Mouse (Mus musculus) G1E (cell line): ENCODE measurements around the gene Mob1b. TPM values are rescaled to one million over a fixed set of nuclear protein-coding genes. Genes with fewer than 3 reads are reported as not detected.
A peak's percentile ranks its signal among the peaks of the same experiment; 100 is the strongest.

Experiments
- ATAC-seq: 2 replicates; pipeline ENCODE4 v1.8.0; 2016; ENCODE audit warnings: mild to moderate bottlenecking; ENCODE audit not compliant: insufficient number of reproducible peaks, poor library complexity, low FRiP score, severe bottlenecking; ENCODE audit errors: extremely low read depth
- DNase-seq: peaks from one replicate; pipeline ENCODE4 v3.0.0; 2012; ENCODE audit warnings: low spot score
- H3K27me3 ChIP-seq: 2 replicates; pipeline ENCODE4 v1.6.1; 2012; ENCODE audit warnings: mild to moderate bottlenecking, low read length, inconsistent platforms; ENCODE audit not compliant: insufficient read depth
- H3K36me3 ChIP-seq: replicated peaks from 2 replicates; pipeline ENCODE3; 2012; ENCODE audit warnings: mild to moderate bottlenecking, inconsistent platforms
- H3K4me1 ChIP-seq: 2 replicates; pipeline ENCODE4 v1.6.1; 2012; ENCODE audit warnings: low read depth, low read length, inconsistent platforms, mixed read lengths; ENCODE audit not compliant: insufficient read depth
- H3K4me3 ChIP-seq: 2 replicates; pipeline ENCODE4 v1.5.1; 2012; ENCODE audit warnings: low read depth, mild to moderate bottlenecking, inconsistent platforms, low read length, moderate library complexity, mixed read lengths
- H3K9me3 ChIP-seq: replicated peaks from 2 replicates; pipeline ENCODE4 v1.6.1; 2012; ENCODE audit warnings: inconsistent platforms
- CTCF ChIP-seq: IDR thresholded peaks from 2 replicates; pipeline ENCODE4 v1.5.1; 2012; ENCODE audit warnings: low read depth, low read length, inconsistent platforms, mixed read lengths
- GATA1 ChIP-seq: IDR thresholded peaks from 2 replicates; pipeline ENCODE4 v1.6.1; 2012; ENCODE audit warnings: borderline replicate concordance, low read length, inconsistent platforms, mixed read lengths
- GATA2 ChIP-seq: IDR thresholded peaks from 2 replicates; pipeline ENCODE4 v1.6.1; 2012; ENCODE audit warnings: low read depth, low read length, inconsistent platforms, borderline replicate concordance
- POLR2AphosphoS5 ChIP-seq: IDR thresholded peaks from 2 replicates; pipeline ENCODE4 v1.6.1; 2012; ENCODE audit warnings: low read depth, low read length, inconsistent platforms; ENCODE audit not compliant: insufficient replicate concordance
- TAL1 ChIP-seq: conservative IDR thresholded peaks from 2 replicates; pipeline ENCODE4 v1.6.1; 2012; ENCODE audit warnings: low read depth, low read length, inconsistent platforms, mixed read lengths
- polyA plus RNA-seq: library from polyadenylated mRNA; stranded (reverse); fragments of >175 nt; gene quantifications from 2 replicates; pipeline ENCODE4 v1.2.3, GENCODE M21; 2012
- total RNA-seq, 2 experiments: library from RNA; stranded (forward) in 1 of 2; stranded (reverse) in 1 of 2; fragments of 200-1000 nt in 1 of 2; fragments of >200 nt in 1 of 2; fragmentation: Nextera tagmentation in 1 of 2; gene quantifications; 2 replicates each; pipeline ENCODE4 v1.2.3; 2014 to 2017

Mob1b gene
- total and polyA plus RNA-seq, 3 experiments, result 18.4 to 47.9 (median 20.7) TPM

DNA sequence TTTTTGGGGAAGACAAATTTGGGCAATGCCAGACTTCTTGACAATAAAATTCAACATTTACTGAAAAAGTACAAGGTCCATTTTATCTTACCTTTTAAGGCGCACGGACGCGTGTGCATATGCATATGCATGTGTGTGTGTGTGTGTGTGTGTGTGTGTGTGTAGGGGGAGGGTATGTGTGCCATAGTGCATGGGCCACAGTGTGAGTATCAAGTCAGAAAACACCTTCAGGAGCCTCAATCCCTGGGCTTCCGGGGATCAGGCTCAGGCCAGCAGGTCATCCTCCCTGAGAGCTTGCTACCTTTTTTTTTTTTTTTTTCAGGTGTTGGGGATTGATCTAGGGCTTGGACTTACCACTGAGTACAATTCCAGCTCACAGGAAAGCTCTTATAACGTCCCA lies 8.3 kb upstream of the Mob1b start:
- no peak for TF ChIP-seq TAL1
- TF ChIP-seq POLR2AphosphoS5, result no peak
- Histone ChIP-seq H3K4me3 (no peak overlapping the region), H3K9me3 (peaks cover 4% of the 10 kb centered on the region), H3K36me3 (no peaks in the 10 kb centered on the region), H3K27me3 (peaks cover 19% of the 10 kb centered on the region), H3K4me1 (no peaks in the 10 kb centered on the region)
- ATAC-seq, result no peak
- DNase-seq, result no peak

DNA sequence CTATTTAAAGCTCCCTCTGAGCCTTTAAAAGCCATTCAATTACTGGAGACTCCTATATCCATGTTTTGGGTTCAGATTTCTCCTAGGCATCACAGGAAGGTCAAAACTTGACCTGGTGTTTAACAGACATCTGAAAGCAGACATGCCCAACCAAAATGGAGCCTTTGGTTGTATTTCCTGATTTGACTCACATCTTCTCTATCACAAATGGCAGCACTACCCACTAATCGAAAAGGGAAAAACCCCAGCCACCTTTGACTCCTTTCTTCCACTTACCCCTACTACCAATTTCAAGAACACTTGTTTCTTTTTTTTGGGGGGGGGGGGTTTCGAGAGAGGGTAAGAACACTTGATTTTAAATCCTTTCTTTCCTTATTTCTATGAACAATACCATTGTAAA lies 3.7 kb upstream of the Mob1b start:
- no peak overlapping the region for H3K4me3 ChIP-seq
- H3K36me3 ChIP-seq, result peaks cover 5% of the 10 kb centered on the region
- H3K27me3 ChIP-seq, result peaks cover 8% of the 10 kb centered on the region; the same call in 1 of the 2 replicates
- no peaks in the 10 kb centered on the region for H3K9me3 ChIP-seq
- ATAC-seq (no peak), DNase-seq (no peak)
- TF ChIP-seq CTCF (no peak), GATA1 (no peak), POLR2AphosphoS5 (no peak), TAL1 (no peak), GATA2 (no peak)
- H3K4me1 ChIP-seq, result peaks cover 15% of the 10 kb centered on the region

DNA sequence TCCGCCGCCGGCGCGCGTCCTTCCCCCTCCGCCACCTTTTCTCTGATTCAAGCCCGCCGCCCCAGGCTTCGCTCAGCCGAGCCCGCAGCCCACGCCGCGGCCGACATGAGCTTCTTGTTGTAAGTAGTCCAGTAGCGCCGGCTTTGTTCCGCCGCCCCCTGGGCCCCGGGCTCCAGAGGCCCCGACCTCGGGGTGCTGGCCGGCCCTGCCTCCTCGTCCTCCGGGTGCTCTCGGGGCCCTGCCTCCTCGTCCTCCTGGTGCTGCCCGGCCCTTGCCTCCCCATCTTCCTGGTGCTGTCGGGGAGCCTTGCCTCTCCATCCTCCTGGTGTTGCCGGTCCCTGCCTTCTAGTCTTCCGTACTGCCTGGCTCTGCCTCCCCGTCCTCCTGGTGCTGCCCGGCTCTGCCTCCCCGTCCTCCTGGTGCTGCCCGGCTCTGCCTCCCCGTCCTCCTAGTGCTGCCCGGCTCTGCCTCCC lies 384 bp downstream of the Mob1b start:
- DNase-seq (no peak), ATAC-seq (no peak)
- H3K4me3 ChIP-seq, result peak overlapping the region; percentile 84
- peaks cover 19% of the 10 kb centered on the region for H3K36me3 ChIP-seq
- no peaks in the 10 kb centered on the region; the same call in 1 of the 2 replicates for H3K27me3 ChIP-seq
- H3K9me3 ChIP-seq, result no peaks in the 10 kb centered on the region
- peaks cover 48% of the 10 kb centered on the region for H3K4me1 ChIP-seq
- no peak for TF ChIP-seq TAL1
- TF ChIP-seq GATA2, result no peak
- TF ChIP-seq CTCF, result no peak
- TF ChIP-seq POLR2AphosphoS5, result no peak
- TF ChIP-seq GATA1, result no peak

DNA sequence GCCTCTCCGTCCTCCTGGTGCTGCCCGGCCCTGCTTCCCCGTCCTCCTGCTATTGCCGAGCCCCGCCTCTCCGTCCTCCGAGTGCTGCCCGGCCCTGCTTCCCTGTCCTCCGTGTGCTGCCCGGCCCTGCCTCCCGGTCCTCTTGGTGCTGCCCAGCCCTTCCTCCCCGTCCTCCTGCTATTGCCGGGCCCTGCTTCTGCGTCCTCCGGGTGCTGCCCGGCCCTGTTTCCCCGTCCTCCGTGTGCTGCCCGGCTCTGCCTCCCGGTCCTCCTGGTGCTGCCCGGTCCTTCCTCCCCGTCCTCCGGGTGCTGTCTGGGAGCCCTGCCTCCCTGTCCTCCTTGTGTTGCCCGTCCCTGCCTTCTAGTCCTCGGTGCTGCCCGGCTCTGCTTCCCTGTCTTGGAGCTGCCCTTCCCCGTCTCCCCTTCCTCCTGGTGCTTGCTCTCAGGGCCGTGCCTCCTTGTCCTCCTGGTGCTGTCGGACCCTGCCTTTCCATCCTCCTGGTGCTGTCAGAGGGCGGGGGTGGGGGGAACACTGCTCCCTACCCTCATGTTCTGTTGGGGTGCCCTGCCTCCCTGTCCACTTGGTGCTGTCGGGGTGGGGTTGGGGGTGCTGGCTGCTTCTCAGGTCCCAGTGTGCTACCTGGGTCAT lies 1.0 kb downstream of the Mob1b start:
- Histone ChIP-seq H3K27me3 (no peaks in the 10 kb centered on the region), H3K9me3 (no peaks in the 10 kb centered on the region), H3K36me3 (peaks cover 20% of the 10 kb centered on the region), H3K4me3 (peak overlapping the region; percentile 84), H3K4me1 (peaks cover 53% of the 10 kb centered on the region)
- TF ChIP-seq GATA2 (no peak), TAL1 (no peak), CTCF (no peak), POLR2AphosphoS5 (no peak), GATA1 (no peak)
- DNase-seq, result peak; percentile 5
- no peak for ATAC-seq

DNA sequence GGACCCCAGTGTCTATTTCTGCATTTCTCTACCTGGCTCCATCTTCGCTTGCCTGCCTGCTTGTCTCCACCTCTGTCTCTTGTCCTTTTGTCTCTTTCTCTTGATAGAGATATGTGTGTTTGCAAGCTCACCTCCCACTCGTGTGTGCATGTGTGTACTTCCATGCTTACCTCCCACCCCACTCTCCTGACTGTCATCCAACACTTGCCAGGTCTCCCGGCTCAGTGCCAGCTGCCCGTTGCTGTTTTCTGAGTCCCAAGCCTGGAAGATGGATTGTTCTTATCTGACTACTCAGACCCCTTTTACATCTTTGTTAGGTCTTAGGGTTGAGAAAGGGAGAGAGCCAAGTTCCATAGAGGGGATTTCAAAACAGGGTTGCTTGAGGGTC lies 1.6 kb downstream of the Mob1b start:
- Histone ChIP-seq H3K4me3 (peak overlapping the region; percentile 84), H3K27me3 (no peaks in the 10 kb centered on the region), H3K36me3 (peaks cover 23% of the 10 kb centered on the region), H3K9me3 (no peaks in the 10 kb centered on the region), H3K4me1 (peaks cover 56% of the 10 kb centered on the region)
- DNase-seq (no peak), ATAC-seq (no peak)
- no peak for TF ChIP-seq POLR2AphosphoS5

DNA sequence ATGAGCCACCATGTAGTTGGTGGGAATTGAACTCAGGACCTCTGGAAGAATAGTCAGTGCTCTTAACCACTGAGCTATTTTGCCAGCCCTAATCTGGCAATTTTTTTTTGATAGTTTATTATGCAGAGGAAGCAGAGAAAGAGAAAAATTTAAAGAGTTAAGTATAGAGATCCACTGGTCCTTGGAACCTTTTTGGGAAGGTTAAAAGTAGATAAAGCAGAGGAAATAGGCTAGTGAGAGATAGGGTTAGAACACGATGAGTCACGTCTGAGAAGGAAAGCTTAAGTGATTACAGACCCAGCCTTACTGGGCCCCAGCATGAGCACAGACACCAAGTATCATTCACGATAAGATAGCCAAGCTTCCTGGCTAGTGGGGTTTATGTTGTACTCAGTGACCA lies 3.4 kb downstream of the Mob1b start:
- Histone ChIP-seq H3K9me3 (no peaks in the 10 kb centered on the region), H3K36me3 (peaks cover 28% of the 10 kb centered on the region), H3K4me1 (peaks cover 60% of the 10 kb centered on the region), H3K27me3 (no peaks in the 10 kb centered on the region), H3K4me3 (peak overlapping the region; percentile 48; the same call in 1 of the 2 replicates)
- peak; percentile 44 for DNase-seq
- peak; percentile 88 for ATAC-seq
- no peak for TF ChIP-seq GATA2
- no peak for TF ChIP-seq CTCF
- no peak for TF ChIP-seq POLR2AphosphoS5
- 0 out of 2 replicates have a peak, but pooled peaks have one; percentile 47 for TF ChIP-seq TAL1

DNA sequence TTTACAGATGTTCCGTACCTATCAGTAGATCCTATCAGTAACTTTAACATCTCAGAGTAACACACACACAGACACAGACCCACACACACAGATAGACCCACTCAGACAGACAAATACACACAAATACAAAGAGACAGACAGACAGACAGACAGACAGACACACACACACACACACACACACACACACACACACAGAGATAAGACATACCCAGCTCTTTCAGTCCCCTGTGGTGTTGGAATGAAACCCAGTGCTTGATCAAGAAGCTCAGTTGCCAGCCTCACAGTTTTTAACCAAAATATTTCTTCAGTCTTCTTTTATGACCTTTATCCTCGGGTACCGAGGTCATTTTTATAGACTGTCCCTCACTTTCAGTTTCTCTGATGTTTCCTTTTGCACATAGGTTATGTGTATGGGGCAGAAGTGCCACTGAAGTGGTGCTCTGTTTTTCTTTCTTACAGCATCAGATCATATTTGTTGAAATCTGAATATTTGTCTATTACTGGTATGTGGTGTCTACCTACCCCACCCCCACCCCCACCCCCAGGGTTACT lies 7.0 kb downstream of the Mob1b start:
- peaks cover 43% of the 10 kb centered on the region for H3K4me1 ChIP-seq
- no peak overlapping the region for H3K4me3 ChIP-seq
- ATAC-seq (no peak), DNase-seq (no peak)
- H3K36me3 ChIP-seq, result peaks cover 38% of the 10 kb centered on the region
- TF ChIP-seq GATA2, result no peak
- H3K27me3 ChIP-seq, result no peaks in the 10 kb centered on the region
- no peaks in the 10 kb centered on the region for H3K9me3 ChIP-seq
